Mouse (Mus musculus) neural tube, embryonic 11.5 days (tissue): ENCODE results near the gene Bdkrb1. TPM values are rescaled to one million over a fixed set of nuclear protein-coding genes. Genes with fewer than 3 reads are reported as not detected.

ENCODE experiments used
- ATAC-seq: fragments of 200-750 bp; cut with Nextera tagmentation; 2 replicates; pipeline ENCODE4 v1.8.0; 2017; ENCODE audit warnings: moderate number of reproducible peaks, mild to moderate bottlenecking, moderate TSS enrichment, moderate library complexity; ENCODE audit not compliant: insufficient read depth, low FRiP score, low TSS enrichment
- DNase-seq: peaks from one replicate; pipeline ENCODE4 v3.0.0-alpha.2; 2015; ENCODE audit warnings: low spot score
- H3K27ac ChIP-seq: fragments of 300-500 bp; sonication (generic); 2 replicates; pipeline ENCODE4 v1.5.1; 2014; ENCODE audit warnings: low read depth, mild to moderate bottlenecking, low read length
- H3K27me3 ChIP-seq: fragments of 300-500 bp; sonication (generic); 2 replicates; pipeline ENCODE4 v1.6.1; 2014; ENCODE audit warnings: mild to moderate bottlenecking, low read length, mixed read lengths; ENCODE audit not compliant: control insufficient read depth, insufficient read depth
- H3K36me3 ChIP-seq: fragments of 300-500 bp; sonication (generic); 2 replicates; pipeline ENCODE4 v1.6.1; 2014; ENCODE audit warnings: mild to moderate bottlenecking, low read length, moderate library complexity, mixed read lengths; ENCODE audit not compliant: control insufficient read depth, insufficient read depth
- H3K4me1 ChIP-seq: fragments of 300-500 bp; sonication (generic); 2 replicates; pipeline ENCODE4 v1.6.1; 2014; ENCODE audit warnings: low read length, mixed read lengths; ENCODE audit not compliant: control insufficient read depth, insufficient read depth
- H3K4me2 ChIP-seq: fragments of 300-500 bp; sonication (generic); 2 replicates; pipeline ENCODE4 v1.6.1; 2014; ENCODE audit warnings: low read depth, mild to moderate bottlenecking, moderate library complexity
- H3K4me3 ChIP-seq: fragments of 300-500 bp; sonication (generic); 2 replicates; pipeline ENCODE4 v1.5.1; 2014; ENCODE audit warnings: low read depth, low read length
- H3K9ac ChIP-seq: fragments of 300-500 bp; sonication (generic); 2 replicates; pipeline ENCODE4 v1.6.1; 2014; ENCODE audit warnings: mild to moderate bottlenecking, low read length
- H3K9me3 ChIP-seq: fragments of 300-500 bp; sonication (generic); 2 replicates; pipeline ENCODE4 v1.6.1; 2016; ENCODE audit warnings: low read length; ENCODE audit not compliant: control insufficient read depth
- WGBS: fragments of 180-500 bp; shearing (Covaris S2); extraction: QIAGEN DNeasy Blood & Tissue Kit; methylation state at CpG from one replicate; pipeline ENCODE4 v1.1.7; 2014; 5-methylcytosine and 5-hydroxymethylcytosine counted together
- polyA plus RNA-seq: library from polyadenylated mRNA; unstranded; fragments of >200 nt; fragmentation: Nextera tagmentation; extraction: Ambion mirVana; gene quantifications from 2 replicates; pipeline ENCODE4 v1.2.1, GENCODE M21; 2014

Bdkrb1 gene
- polyA plus RNA-seq, 1 experiment from 2014 or later = 0.23 TPM

DNA sequence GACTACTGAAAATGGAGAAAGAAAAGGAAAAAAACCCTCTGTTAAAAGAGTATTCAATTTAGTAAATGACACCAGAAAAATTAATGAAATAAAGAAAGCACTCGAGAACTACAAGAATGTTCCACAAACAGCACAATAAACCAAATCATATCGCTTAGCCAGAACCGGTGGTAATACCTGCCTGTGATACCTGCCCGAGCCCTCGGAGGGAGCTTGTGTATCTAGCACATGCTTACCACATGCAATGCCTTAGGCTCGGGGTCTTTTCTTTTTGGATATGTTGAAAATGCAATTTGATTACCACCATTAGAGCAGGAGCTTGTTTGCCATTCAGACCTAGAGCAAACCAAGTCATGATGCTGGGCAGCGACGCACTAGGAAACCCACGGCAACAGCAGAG, 33.7 kb downstream of the Bdkrb1 start:
- H3K4me1 ChIP-seq = no peaks in the 10 kb centered on the region
- no peak overlapping the region for H3K27ac ChIP-seq
- no peak for ATAC-seq
- no peak for DNase-seq
- peaks cover 10% of the 10 kb centered on the region for H3K36me3 ChIP-seq
- H3K4me3 ChIP-seq = no peak overlapping the region
- 93% methylated on average over 9 of the region's 9 CpGs for WGBS
- H3K4me2 ChIP-seq = no peak overlapping the region
- no peaks in the 10 kb centered on the region for H3K9me3 ChIP-seq
- no peaks in the 10 kb centered on the region for H3K27me3 ChIP-seq
- no peak overlapping the region for H3K9ac ChIP-seq

DNA sequence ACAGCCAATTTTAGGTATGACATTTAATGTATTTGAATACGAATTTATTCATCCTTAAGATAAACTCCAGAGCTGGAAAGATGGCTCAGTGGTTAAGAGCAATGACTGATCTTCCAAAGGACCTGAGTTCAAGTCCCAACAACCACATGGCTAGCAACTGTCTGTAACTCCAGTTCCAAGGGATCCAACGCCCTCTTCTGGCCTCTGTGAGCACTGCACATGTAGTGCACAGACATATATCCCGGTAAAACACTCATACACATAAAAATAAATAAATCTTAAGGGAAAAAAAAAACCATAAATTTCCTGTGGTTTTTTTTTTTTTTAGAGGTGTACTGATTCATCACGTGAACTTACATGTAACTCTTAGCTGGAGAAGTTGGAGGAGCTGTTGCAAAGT, 34.7 kb downstream of the Bdkrb1 start:
- Histone ChIP-seq H3K9me3 (no peaks in the 10 kb centered on the region), H3K9ac (no peak overlapping the region), H3K36me3 (peaks cover 10% of the 10 kb centered on the region), H3K4me3 (no peak overlapping the region), H3K27ac (no peak overlapping the region), H3K27me3 (no peaks in the 10 kb centered on the region), H3K4me2 (no peak overlapping the region), H3K4me1 (no peaks in the 10 kb centered on the region)
- DNase-seq (no peak), ATAC-seq (no peak)
- WGBS = 75% methylated on average over 4 of the region's 4 CpGs

DNA sequence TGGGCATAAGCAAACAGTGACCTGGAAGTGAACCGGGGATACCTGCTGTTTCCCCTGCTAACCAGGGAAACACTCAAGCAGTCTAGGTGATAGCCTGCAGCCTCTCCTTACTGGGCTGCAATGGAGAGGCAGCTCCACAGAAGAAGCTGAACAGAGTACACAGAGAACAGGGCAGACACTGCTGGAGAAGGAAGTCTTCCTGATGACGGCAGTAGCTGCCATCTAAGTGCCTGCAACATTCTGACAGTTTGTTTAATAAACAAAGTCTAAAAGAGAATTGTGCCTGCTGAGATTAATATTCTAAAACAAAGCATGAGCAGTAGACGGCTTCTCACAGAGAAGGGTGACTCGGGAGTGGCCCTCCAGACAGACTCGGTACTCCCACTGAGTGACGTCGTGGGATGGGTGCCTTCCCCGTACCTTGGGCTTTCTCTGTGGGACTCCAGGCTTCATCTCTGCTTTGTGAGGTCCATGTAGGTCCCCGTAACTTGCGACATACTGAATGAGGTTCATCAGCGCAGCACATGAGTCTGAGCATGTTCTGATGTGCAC, 40.0 kb downstream of the Bdkrb1 start:
- no peak for DNase-seq
- Histone ChIP-seq H3K9ac (no peak overlapping the region), H3K9me3 (no peaks in the 10 kb centered on the region), H3K4me2 (no peak overlapping the region), H3K27me3 (no peaks in the 10 kb centered on the region), H3K4me3 (no peak overlapping the region), H3K27ac (no peak overlapping the region), H3K4me1 (no peaks in the 10 kb centered on the region), H3K36me3 (peaks cover 11% of the 10 kb centered on the region)
- no peak for ATAC-seq
- 94% methylated on average over 11 of the region's 11 CpGs for WGBS

Other genes starting within 250 kb of the Bdkrb1 start
- gene D430019H16Rik, start 149.2 kb upstream of the Bdkrb1 start, polyA plus RNA-seq = 6.4 and 7.3 TPM in 2 replicates
- gene Bdkrb2, start 39.9 kb upstream of the Bdkrb1 start, polyA plus RNA-seq = 0.17 and 0.37 TPM in 2 replicates
- 35.2 and 40.7 TPM in 2 replicates for gene Gskip, start 81.7 kb downstream of the Bdkrb1 start, polyA plus RNA-seq
- gene Atg2b, start 82.1 kb downstream of the Bdkrb1 start, polyA plus RNA-seq = 16.6 and 17.3 TPM in 2 replicates
- 0.07 and 0.12 TPM in 2 replicates for gene Ak7, start 102.9 kb downstream of the Bdkrb1 start, polyA plus RNA-seq
- gene Papola, start 181.6 kb downstream of the Bdkrb1 start, polyA plus RNA-seq = 228 and 239 TPM in 2 replicates